Mouse (Mus musculus) layer of hippocampus, adult 8-10 months (tissue): ENCODE measurements around the gene Sult6b2. TPM values are rescaled to one million over a fixed set of nuclear protein-coding genes. Genes with fewer than 3 reads are reported as not detected.

Experiments used
- DNase-seq, 2 experiments: peaks; one replicate each; pipeline ENCODE4 v3.0.0; 2022; ENCODE audit warnings: low spot score in 2 of 2
- total RNA-seq, 4 experiments: library from RNA; stranded (reverse); gene quantifications; 2 replicates each; pipeline ENCODE4 v1.2.4; 2022

The Sult6b2 gene
- total RNA-seq, 4 experiments from 2014 or later = 0.25 TPM; not detected in 3

GRCm38 (mm10) chr6:142779045-142779811 is 25.1 kb downstream of the Sult6b2 start:
- DNase-seq = peak in 1 of 2 experiments; percentile 62

- no peak for DNase-seq
Observed at GRCm38 (mm10) chr6:142776935-142777334, 27.4 kb downstream of the Sult6b2 start.

- DNase-seq = no peak
Observed at GRCm38 (mm10) chr6:142773566-142773965, 30.7 kb downstream of the Sult6b2 start.

- DNase-seq = no peak
Observed at GRCm38 (mm10) chr6:142771643-142772042, 32.7 kb downstream of the Sult6b2 start.

- DNase-seq = no peak
Observed at GRCm38 (mm10) chr6:142769896-142770295, 34.4 kb downstream of the Sult6b2 start.

- no peak for DNase-seq
Observed at GRCm38 (mm10) chr6:142767305-142767704, 37.0 kb downstream of the Sult6b2 start.

- no peak for DNase-seq
Observed at GRCm38 (mm10) chr6:142764933-142765332, 39.4 kb downstream of the Sult6b2 start.

- no peak for DNase-seq
Observed at GRCm38 (mm10) chr6:142759633-142760032, 44.7 kb downstream of the Sult6b2 start.

GRCm38 (mm10) chr6:142758562-142758961 is 45.7 kb downstream of the Sult6b2 start:
- DNase-seq = no peak

GRCm38 (mm10) chr6:142757976-142758375 is 46.3 kb downstream of the Sult6b2 start:
- no peak for DNase-seq

GRCm38 (mm10) chr6:142757334-142757965 is 46.9 kb downstream of the Sult6b2 start:
- DNase-seq = no peak

- peak; percentile 85 to 89 for DNase-seq
Observed at GRCm38 (mm10) chr6:142756507-142757333, 47.6 kb downstream of the Sult6b2 start, which contains the start of gene Cmas. TSS of gene Cmas (plus strand) at chr6:142756686.

- no peak for DNase-seq
Observed at GRCm38 (mm10) chr6:142752331-142753246, 51.7 kb downstream of the Sult6b2 start.

- DNase-seq = no peak
Observed at GRCm38 (mm10) chr6:142751365-142751764, 52.9 kb downstream of the Sult6b2 start.

- DNase-seq = no peak
Observed at GRCm38 (mm10) chr6:142748057-142748708, 56.1 kb downstream of the Sult6b2 start.

- no peak for DNase-seq
Observed at GRCm38 (mm10) chr6:142747165-142747564, 57.1 kb downstream of the Sult6b2 start.

- no peak for DNase-seq
Observed at GRCm38 (mm10) chr6:142746765-142747164, 57.5 kb downstream of the Sult6b2 start.

- DNase-seq = no peak
Observed at GRCm38 (mm10) chr6:142745484-142745883, 58.8 kb downstream of the Sult6b2 start.

- DNase-seq = no peak
Observed at GRCm38 (mm10) chr6:142743193-142743592, 61.1 kb downstream of the Sult6b2 start.

- no peak for DNase-seq
Observed at GRCm38 (mm10) chr6:142741763-142742162, 62.5 kb downstream of the Sult6b2 start.
